In genomic region chr1:89621952-89622351, GRCm38 (mm10) we compare ENCODE assay signal across 9 mouse cellular contexts.
DNase-seq lines count a peak whose midpoint lies in the region; ATAC-seq lines count a peak whose summit lies in the region.
"Had no signal": no experiment of that assay in that cellular context is flagged by ENCODE, and none has a peak within 500 bp of the region (broad histone marks: within the 10 kb centered on the region; RNA-seq: fewer than 3 reads in every experiment).

No protein-coding gene starts in this region.

- no peaks in the 10 kb centered on the region for H3K4me1 ChIP-seq in forebrain, embryonic 11.5 days (replicated peaks; ENCODE audit: control insufficient read depth, insufficient read depth, low read length)

- H3K36me3 ChIP-seq in forebrain, embryonic 11.5 days (ENCODE audit: control insufficient read depth, insufficient read depth, low read length) = no peaks in the 10 kb centered on the region

- H3K27me3 ChIP-seq in forebrain, embryonic 11.5 days (ENCODE audit: control insufficient read depth, insufficient read depth, low read length) = no peaks in the 10 kb centered on the region

- no peak overlapping the region for H3K4me3 ChIP-seq in forebrain, embryonic 11.5 days (ENCODE audit: low read depth, low read length)
- H3K4me3 ChIP-seq: erythroblast, embryonic 14.5 days had no signal

- H3K9ac ChIP-seq in forebrain, embryonic 11.5 days (ENCODE audit: low read length) = no peak overlapping the region

- intact Hi-C loops in heart, postnatal 36 days (cut with DNase I) = no loop called here

- no peak for ATAC-seq in forebrain, embryonic 11.5 days (replicated peaks; ENCODE audit: low FRiP score)

- DNase-seq in adrenal gland, adult (ENCODE audit: inconsistent age in 2 of 2, low spot score in 1 of 2) = peak; percentile 80 to 90
- no peak for DNase-seq in adrenal gland, postnatal 4 days (ENCODE audit: low spot score in 2 of 2)
- peak; percentile 49 to 59 for DNase-seq in adrenal gland, adult 18-20 months (ENCODE audit: low spot score in 2 of 2)
- DNase-seq in gastrocnemius, adult 18-20 months (ENCODE audit: low spot score) = peak; percentile 92
- peak; percentile 69 to 73 for DNase-seq in heart, postnatal 36 days
- DNase-seq in forebrain, embryonic 11.5 days (ENCODE audit: low spot score) = no peak
- no peak for DNase-seq in retina, postnatal 1 day
- DNase-seq in spleen, adult 18-20 months = no peak

- H3K9me3 ChIP-seq in forebrain, embryonic 11.5 days (ENCODE audit: control insufficient read depth, low read length) = no peaks in the 10 kb centered on the region

- 90% methylated on average over 8 of the region's 8 CpGs for WGBS in forebrain, embryonic 11.5 days

- H3K4me2 ChIP-seq in forebrain, embryonic 11.5 days (ENCODE audit: low read depth, low read length, severe bottlenecking) = no peak overlapping the region

- H3K27ac ChIP-seq in forebrain, embryonic 11.5 days (ENCODE audit: low read depth, low read length) = no peak overlapping the region

Comparison
In these comparisons a context has a peak if more than half of its experiments do, and no peak if none do; other contexts are left out.
1. DNase-seq: peak in adrenal gland, adult (2 of 2), adrenal gland, adult 18-20 months (2 of 2), gastrocnemius, adult 18-20 months (single experiment) and heart, postnatal 36 days (2 of 2); none in adrenal gland, postnatal 4 days (0 of 2), forebrain, embryonic 11.5 days (single experiment), retina, postnatal 1 day (single experiment) and spleen, adult 18-20 months (0 of 2).